Mouse (Mus musculus) CD4-positive helper T cell, adult 2 months (primary cell): ENCODE measurements around the gene Aff3.

Experiments
- DNase-seq: peaks from one replicate; pipeline ENCODE4 v3.0.0-alpha.2; 2012; ENCODE audit warnings: low read depth, missing footprints, low spot score

Gene Aff3

DNA sequence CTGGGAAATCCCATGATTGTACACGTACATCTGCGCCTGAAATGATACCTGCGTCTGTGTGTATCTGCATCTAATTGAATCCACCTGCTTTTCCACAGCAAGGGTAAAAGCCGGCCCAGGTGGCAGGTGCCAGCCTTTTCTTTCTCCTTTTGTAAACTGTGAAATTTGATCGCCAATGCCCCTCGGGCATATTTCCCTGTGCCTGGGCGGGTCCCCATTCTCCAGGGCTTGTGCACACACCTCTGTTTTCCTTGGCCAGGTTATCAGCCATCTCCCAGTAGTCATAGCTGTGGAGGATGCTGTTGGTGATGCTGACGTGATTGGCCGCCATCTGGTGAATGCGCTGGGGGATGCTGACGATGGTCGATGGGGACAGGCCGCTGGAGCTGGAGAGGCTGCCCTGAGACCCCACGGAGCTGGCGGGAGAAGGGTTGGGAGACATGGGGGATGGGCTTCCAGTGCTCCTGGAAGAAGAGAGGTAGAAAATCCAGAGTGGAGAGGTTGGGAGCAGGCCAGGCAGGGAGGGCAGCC, 483.7 kb downstream of the Aff3 start:
- DNase-seq = no peak

DNA sequence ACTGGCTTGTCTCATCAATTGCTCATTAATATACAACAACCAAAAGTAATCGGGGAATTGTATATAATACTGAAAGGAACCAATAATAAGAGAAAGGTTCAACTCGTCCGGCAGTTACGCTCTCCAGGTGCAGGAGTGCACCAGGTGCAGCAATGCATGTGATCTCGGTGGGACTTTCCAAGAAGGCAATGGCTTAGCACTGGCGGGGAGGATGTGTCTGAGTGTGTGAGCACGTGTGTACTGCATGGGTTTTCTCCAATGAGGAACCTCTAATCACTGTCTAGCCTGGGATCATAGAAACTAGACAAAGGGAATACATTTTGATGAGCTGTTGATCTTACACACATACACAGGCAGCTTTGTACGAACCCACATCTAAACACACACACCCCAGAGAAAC, 485.8 kb downstream of the Aff3 start:
- DNase-seq = no peak

DNA sequence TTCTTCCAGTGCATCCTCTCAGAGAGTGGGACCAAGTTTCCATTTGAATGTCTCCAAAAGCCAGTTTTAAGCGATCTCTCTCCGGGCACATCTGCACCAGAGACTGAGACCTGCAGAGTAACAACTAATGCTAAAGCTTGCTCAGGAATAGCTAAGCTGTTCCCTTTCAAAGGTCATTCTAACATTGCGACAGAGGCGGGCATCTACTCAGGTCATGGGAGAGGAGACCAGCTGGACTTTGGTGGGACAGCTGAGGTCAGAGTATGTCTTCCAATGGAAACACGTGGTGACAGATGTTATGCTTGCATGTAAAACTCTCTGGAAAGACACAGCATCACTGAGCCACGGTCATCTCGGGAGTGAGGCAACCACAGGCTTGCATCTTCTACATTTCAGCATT, 488.7 kb downstream of the Aff3 start:
- no peak for DNase-seq

DNA sequence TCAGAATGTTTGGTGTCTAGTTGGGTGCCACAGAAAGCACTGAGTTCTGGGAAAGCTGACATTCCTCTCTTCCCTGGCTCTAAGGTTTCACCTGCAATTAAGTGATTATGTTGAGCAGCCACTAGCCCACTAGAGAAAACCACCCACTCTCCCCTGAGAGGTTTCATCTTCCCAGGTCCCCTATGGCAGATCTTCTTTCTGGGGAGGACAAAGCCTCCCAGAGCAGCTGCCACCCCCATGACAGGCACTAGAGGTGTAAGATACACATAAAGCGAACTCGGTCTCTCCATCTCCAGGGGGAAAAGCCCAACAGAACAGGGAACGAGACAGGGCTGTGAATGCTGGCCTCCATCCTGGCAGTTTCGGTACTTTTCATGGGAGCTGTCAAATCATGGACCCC, 492.9 kb downstream of the Aff3 start:
- no peak for DNase-seq

DNA sequence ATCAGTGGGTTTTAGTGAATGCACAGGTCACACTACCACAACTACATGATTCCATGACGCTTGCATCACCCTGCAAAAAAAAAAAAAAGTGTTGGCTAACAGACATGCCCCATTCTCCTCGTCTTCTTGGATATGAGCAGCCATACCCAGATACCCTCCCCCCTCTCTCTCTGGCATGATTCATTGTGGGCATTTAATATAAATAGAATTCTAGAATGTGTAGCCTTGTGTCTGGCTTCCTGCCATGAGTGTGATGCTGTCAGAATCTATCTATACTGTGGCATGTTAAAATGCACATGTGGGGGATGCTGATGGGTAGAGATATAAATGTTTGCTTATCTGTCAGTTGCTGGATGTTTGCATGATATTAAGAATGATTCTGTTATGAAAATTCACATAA, 499.1 kb downstream of the Aff3 start:
- no peak for DNase-seq

DNA sequence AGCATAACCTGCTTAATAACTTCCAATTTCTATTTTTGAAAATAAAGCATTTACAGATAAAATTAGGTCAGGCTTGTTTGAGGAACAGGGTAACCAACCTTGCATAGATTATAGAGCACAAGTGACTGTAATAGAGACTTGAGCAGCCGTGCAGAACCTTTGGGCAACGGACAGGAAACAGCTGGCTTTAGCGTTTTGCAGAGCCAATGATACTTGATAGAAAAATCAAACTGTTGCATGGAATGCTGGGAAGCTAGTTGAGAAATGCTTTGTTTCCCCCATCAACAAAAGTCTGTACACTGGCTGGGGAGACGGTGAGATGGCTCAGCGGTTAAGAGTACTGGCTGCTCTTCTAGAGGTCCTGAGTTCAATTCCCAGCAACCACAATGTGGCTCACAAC, 514.7 kb downstream of the Aff3 start:
- DNase-seq = no peak

DNA sequence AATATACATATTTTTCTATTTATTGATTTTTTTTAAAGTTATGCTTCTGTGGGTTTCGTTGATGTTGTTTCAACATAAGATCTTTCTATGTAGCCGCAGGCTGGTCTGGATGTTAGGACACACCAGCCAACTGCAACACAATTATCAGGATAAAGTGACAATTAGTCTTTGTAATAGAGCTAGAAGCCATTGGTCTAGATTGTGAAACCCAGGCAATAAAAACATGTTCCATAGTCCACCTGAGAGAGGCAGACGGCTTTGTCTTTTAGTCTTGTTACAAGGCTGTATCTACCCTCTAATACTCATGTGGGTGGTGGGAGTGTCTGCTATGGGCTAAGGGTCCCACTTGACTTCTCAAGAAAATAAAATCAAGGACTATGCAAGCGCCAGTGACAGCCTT, 518.7 kb downstream of the Aff3 start:
- DNase-seq = no peak

DNA sequence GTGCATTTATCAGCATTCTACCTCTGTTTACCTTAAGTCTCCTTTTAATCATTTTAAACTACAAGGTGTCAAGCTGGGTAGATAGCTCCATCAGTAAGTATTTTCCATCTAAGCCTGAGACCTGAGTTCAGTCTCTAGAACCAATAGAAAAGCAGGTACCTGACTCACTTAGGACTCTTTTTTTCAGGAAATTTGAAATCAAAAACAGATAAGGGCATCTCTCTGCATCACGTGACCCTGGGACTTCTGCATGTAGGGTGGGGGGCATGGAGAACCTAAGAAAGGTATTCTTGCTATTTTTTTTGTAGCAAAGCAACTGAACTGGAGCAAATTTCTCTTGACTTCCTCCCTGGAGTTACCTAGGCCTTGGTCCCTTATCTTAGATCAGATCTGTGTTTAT, 523.4 kb downstream of the Aff3 start:
- DNase-seq = no peak

DNA sequence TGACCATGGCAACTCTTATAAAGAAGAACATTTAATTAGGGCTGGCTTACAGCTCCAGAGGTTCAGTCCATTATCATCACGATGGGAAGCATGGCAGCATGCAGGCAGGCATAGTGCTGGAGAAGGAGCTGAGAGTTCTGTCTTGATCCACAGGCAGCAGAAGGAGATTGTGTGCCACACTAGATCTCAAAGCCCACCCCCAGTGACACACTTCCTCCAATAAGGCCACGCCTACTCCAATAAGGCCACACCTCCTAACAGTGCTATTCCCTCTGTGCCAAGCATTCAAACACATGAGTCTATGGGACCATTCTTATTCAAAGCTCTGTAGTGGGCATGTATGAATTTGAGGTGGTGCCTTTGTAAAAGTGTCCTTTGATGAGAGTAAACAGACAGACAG, 523.8 kb downstream of the Aff3 start:
- DNase-seq = peak; percentile 5

DNA sequence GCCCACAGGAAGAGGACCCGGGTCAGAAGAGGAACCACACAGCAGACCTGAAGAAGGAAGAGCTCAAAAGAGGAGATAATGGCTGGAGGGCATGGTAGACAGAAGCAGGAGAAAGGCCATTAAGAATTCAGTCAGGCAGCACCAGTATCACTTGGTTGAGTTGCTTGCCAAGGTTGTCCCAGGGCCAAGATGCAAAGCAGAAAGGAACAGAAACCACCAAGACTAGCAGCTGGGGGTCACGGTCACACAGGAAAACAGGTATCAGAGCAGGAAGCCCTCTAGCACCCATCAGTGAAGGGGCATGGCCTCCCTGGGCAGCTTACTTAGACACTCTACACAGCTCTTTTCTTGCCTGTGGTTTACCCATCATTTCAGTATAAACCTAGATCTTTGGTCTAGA, 525.4 kb downstream of the Aff3 start:
- DNase-seq = no peak

DNA sequence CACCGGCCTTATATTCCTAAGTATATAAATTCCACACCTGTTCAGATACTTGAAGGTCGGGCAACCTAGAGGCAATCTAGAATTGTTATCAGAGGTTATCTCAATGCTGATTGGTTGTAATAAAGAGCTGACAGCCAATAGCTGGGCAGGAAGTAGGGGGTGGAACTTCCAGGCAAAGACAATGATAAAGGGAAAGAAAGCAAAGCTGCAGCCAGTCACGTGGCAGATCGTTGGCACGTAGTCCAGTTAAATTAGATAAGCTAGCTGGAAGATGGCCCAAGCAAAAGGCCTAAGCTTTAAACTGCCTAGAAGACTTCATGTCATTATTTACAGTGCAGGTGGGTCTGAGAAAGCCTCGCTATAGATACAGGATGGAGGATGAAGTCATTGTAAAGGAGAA, 531.8 kb downstream of the Aff3 start:
- no peak for DNase-seq

DNA sequence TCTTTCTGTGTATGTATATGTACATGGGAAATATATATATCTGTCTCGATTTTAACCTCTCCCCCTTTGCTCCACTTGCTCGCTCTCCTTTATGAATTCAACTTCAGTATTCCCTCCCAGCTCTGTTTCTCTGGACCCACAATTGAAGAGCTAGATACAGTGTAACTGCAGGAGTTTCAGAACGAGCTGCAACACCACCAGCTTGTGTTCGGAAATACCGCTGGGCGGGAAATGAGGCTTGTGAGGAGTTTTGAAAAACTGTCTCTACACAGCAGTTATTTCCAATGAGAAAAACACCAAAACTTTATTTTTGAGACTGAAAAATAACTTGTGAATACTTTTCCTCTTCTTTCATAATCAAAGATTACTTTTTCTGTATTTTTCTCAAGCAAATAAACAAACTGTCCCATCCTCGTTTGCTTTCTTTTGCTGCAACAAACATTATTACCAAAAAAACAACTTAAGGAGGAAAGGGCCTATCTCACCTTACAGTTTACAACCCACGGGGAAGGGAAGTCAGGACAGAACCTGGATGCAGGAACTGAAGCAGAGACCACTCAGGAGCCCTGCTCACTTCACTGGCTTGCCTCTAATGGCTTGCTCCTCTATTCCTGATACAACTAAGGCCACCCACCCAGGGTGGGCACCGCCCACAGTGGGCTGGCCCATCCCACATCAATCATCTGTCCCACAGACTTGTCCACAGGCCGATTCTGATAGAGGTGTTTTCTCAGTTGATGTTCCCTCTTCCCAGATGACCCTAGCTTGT, 533.9 kb downstream of the Aff3 start:
- no peak for DNase-seq

DNA sequence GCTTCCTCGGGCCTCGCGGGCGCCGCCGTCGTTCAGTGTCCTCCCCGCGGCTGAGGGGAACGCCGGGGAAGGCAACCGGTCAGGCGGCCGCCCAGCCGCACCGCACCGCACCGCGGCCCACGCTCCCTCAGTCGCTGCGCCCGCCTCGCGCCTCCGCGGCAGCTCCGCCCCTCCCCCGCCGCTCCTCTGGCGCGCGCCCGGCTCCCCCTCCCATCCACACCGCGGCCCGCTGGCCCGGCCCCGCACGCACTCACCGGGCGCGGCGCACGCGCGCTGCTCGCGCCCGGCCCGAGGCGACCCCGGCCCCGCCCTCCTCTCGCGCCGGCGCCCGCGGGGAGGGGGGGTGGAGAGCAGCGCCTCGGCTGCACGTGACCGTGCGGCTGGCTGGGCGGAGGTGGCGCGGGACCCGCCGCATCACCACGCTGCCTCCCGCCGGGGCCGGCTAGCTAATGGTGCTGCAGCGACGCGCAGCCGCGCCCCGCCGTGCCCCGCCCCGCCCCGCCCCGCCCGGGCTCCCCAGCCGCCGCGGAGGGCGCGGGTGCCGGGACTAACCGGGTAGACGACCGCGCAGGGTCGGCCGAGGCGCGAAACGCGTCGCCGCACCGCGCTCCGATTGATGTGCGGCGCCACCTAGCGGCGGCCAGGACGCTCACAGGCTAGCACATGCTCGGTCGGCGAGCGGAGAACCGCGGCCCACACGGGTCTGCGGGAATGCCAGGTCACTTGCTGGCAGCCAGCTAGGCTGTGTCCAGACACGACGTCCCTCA, 535.1 kb downstream of the Aff3 start, which contains the start of gene Rev1:
Gene Rev1, minus strand, starts transcription at position 301 of the 767 bp plus-strand sequence.
- DNase-seq = peak; percentile 92

DNA sequence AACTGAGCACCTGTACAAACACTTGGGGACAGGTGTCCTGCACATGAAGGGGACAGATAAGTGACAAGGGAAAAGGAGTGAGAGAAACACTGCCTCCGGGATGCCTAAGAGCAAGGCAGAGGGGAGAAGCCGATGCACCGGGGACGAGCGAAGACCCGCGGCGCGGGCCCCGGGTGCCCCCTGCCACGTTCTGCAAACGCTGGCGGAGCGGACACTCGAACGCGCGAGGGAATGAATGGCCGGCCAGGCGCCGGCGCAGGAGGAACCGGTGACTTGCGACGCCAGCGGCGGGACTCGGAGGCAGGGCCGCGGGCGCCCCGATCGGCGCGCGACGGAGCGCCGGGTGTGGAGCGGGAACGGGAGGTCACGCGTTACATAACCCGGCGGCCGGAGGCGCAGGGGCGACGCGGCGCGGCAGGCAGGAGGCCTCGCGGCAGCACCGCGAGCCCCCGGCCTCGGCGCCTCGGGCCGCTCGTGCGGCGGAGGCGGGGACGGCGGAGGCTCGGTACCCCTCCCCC, 535.8 kb downstream of the Aff3 start:
- DNase-seq = peak; percentile 66
